Mouse (Mus musculus): ENCODE results near the gene Ednrb.

GRCm38 (mm10) chr14:103884892-103885575 lies 40.8 kb upstream of the Ednrb start:
- TF ChIP-seq CTCF (IDR thresholded peaks at IDR 0.05; ENCODE audit: borderline replicate concordance, insufficient read depth, low read length) = no peak
- no peak for TF ChIP-seq POLR2A (IDR thresholded peaks at IDR 0.05; ENCODE audit: low read depth, low read length)
